Mouse (Mus musculus) E14TG2a.4 (cell line): ENCODE measurements around the gene Nceh1.

Experiments
- CTCF ChIP-seq: conservative IDR thresholded peaks from 2 replicates; pipeline ENCODE4 v1.5.1; 2014; ENCODE audit warnings: low read length
- NANOG ChIP-seq: IDR thresholded peaks from 2 replicates; pipeline ENCODE4 v1.6.1; 2014; ENCODE audit warnings: borderline replicate concordance, low read length, mixed read lengths
- POU5F1 ChIP-seq: IDR thresholded peaks from 2 replicates; pipeline ENCODE4 v1.6.1; 2014; ENCODE audit warnings: low read length, borderline replicate concordance

GRCm38 (mm10) chr3:27323551-27323950 lies 140.8 kb downstream of the Nceh1 start:
- TF ChIP-seq CTCF (no peak), POU5F1 (no peak), NANOG (no peak)
